Mouse (Mus musculus): ENCODE results near the gene Inka2.
"Not testable (repeated sequence)": the region's sequence is repeated elsewhere in the genome, so short reads cannot be mapped to it uniquely, and the experiment has no call there.

DNA sequence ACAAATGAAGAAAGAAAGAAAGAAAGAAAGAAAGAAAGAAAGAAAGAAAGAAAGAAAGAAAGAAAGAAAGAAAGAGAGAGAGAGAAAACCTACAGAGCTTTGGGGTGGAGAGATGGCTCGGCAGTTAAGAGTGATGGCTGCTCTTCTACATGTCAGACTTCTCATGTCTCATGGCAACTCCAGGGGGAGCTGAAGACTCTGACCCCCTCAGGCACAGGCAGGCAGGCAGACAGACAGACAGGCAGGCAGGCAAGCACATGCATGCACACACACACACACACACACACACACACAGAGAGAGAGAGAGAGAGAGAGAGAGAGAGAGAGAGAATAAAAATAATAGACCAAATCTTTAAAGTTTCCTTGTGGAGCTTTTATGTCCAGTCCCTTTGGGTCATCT lies 3.6 kb upstream of the Inka2 start:
- TF ChIP-seq CTCF (IDR thresholded peaks at IDR 0.05; ENCODE audit: low read depth, low read length); GATA1 (IDR thresholded peaks at IDR 0.05; ENCODE audit: borderline replicate concordance, low read length); TAL1 (conservative IDR thresholded peaks at IDR 0.05; ENCODE audit: low read depth, low read length): not testable (repeated sequence)

All from G1E (cell line).